Mouse (Mus musculus): ENCODE results near the gene Akap2. TPM values are rescaled to one million over a fixed set of nuclear protein-coding genes. Genes with fewer than 3 reads are reported as not detected.

Akap2 gene
- total and polyA plus RNA-seq, 3 experiments = 1.7 to 7.2 TPM; not detected in 1

DNA sequence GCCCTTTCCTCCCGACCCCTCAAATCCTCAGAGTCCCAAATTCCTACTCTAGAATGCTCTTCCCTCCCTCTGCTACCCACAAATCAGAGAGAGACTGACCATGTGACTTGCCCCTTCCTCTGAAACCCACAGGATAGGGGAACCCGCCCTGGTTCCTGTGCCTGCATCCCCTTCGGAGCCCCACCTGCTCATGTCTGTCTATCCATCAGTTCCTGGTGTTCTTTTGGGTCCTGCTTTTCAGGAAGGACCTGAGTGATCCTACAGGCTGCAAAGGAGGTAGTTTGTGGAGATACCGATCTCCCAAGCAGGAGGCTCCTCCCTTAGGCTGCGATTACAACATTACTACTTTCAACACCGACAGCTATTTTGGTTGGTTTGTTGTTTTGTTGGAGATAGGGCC lies 191.4 kb downstream of the Akap2 start:
- H3K4me3 ChIP-seq (ENCODE audit: control insufficient read depth in 1 of 2, insufficient read depth in 1 of 2, low read depth in 2 of 2, low read length in 2 of 2) = no peak overlapping the region
- H3K36me3 ChIP-seq (ENCODE audit: control insufficient read depth in 1 of 2, insufficient read depth in 2 of 2, low read length in 2 of 2) = no peaks in the 10 kb centered on the region
- H3K27ac ChIP-seq (ENCODE audit: control insufficient read depth, low read depth, low read length) = no peak overlapping the region
- no peaks in the 10 kb centered on the region for H3K4me1 ChIP-seq (ENCODE audit: control insufficient read depth in 1 of 2, insufficient read depth in 2 of 2, low read length in 2 of 2)
- no peak for TF ChIP-seq CHD1 (IDR thresholded peaks at IDR 0.05; ENCODE audit: low read depth, low read length)
- no peak for TF ChIP-seq SIN3A (IDR thresholded peaks at IDR 0.05; ENCODE audit: low read length)
- no peak for TF ChIP-seq ZMIZ1 (IDR thresholded peaks at IDR 0.05; ENCODE audit: low read depth, low read length)
- no peak for TF ChIP-seq E2F4 (IDR thresholded peaks at IDR 0.05; ENCODE audit: borderline replicate concordance, low read depth, low read length)
- no peak for TF ChIP-seq EP300 (IDR thresholded peaks at IDR 0.05; ENCODE audit: low read depth in 1 of 2, low read length in 2 of 2)
- no peak overlapping the region for H3K9ac ChIP-seq (ENCODE audit: control insufficient read depth, low read depth, low read length, poor library complexity, severe bottlenecking)
- H3K79me2 ChIP-seq (ENCODE audit: control insufficient read depth, insufficient read depth, low read length, poor library complexity) = no peaks in the 10 kb centered on the region
- peaks cover 12 to 17% of the 10 kb centered on the region in 2 experiments for H3K27me3 ChIP-seq (ENCODE audit: control insufficient read depth in 1 of 2, insufficient read depth in 2 of 2, low read length in 2 of 2)
- no peaks in the 10 kb centered on the region for H3K9me3 ChIP-seq (replicated peaks; ENCODE audit: insufficient read depth, low read length)
- DNase-seq (ENCODE audit: low read depth, low spot score) = no peak

DNA sequence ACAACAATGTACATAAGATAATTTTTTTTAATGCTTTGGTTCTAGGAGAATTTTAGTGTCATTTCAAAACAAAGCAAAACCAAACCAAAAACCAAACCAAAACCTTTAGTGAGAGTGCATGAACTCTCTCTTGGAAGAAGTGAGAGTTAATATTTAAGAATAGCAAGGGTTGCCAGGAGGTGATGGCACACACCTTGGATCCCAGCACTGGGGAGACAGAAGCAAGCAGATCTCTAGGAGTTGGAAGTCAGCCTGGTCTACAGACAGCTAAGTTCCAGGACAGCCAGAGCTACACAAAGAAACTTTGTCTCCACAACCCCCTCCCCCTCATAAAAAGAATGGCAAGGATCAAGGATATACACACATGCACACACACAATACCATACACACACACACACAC lies 195.6 kb downstream of the Akap2 start:
- no peak for DNase-seq (ENCODE audit: low read depth, low spot score)
- TF ChIP-seq SIN3A (IDR thresholded peaks at IDR 0.05; ENCODE audit: low read length) = no peak
- TF ChIP-seq EP300 (IDR thresholded peaks at IDR 0.05; ENCODE audit: low read depth in 1 of 2, low read length in 2 of 2) = no peak
- TF ChIP-seq BHLHE40 (IDR thresholded peaks at IDR 0.05; ENCODE audit: borderline replicate concordance, low read depth, low read length) = no peak
- TF ChIP-seq NELFE (IDR thresholded peaks at IDR 0.05; ENCODE audit: low read depth, low read length) = no peak
- TF ChIP-seq JUND (IDR thresholded peaks at IDR 0.05; ENCODE audit: low read depth, low read length) = no peak
- no peak for TF ChIP-seq ETS1 (IDR thresholded peaks at IDR 0.05; ENCODE audit: low read depth, low read length)
- no peak for TF ChIP-seq CHD1 (IDR thresholded peaks at IDR 0.05; ENCODE audit: low read depth, low read length)
- TF ChIP-seq ZNF384 (IDR thresholded peaks at IDR 0.05; ENCODE audit: low read depth, low read length) = no peak
- no peak for TF ChIP-seq POLR2A (IDR thresholded peaks at IDR 0.05; ENCODE audit: control insufficient read depth in 1 of 2, insufficient read depth in 1 of 2, low read depth in 1 of 2, low read length in 2 of 2, poor library complexity in 1 of 2)
- TF ChIP-seq SMC3 (IDR thresholded peaks at IDR 0.05; ENCODE audit: low read depth, low read length) = no peak

DNA sequence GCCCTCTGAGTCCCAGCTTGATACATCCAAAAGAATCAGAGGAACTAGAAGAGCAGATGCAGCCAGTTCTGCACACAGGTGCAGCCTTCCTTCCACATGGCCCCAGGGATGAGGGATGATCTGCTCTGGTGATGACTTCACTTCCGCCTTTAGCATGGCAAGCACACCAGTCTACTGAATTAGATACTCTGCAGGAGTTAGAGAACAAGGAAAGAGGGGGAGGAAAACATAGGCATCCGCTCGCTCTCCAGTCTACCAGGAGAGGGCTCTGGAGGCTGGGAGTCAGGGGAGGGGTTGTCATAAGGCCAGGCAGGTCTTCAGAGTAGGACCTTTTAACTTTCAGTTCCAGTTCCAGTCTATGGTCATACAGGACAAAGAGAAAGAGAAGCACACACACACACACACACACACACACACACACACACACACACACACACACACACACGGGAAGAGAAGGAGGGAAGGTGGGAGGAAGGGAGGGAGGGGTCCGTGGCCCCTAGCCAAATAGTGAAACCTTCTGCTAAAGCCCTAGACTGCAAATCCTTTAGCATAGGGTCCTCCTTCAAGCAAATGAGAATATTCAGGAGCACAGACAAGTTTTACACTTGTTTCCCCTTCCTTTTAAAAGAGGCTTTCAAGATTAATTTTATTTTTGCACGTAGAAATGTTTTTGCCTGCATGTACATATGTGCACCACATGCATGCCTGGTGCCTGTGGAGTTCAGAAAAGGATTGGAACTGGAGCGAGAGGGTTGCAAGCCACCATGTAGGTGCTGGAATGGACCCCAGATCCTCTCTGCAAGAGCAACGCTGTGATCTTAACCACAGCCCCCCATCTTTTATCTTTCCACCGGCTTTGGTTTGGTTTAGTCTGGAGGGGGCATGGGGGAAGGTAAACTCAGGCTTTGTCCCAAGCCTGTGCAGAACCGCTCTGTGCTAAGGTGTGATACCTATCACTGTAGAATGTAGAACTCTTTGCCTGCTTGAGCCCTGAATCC lies 197.0 kb downstream of the Akap2 start:
- TF ChIP-seq RCOR1 (IDR thresholded peaks at IDR 0.05; ENCODE audit: low read depth, low read length) = no peak
- TF ChIP-seq POLR2AphosphoS2 (IDR thresholded peaks at IDR 0.05; ENCODE audit: low read length) = no peak
- TF ChIP-seq MEF2A (IDR thresholded peaks at IDR 0.05; ENCODE audit: extremely low read depth, insufficient replicate concordance, low read depth, low read length, poor library complexity, severe bottlenecking) = no peak
- TF ChIP-seq USF2 (IDR thresholded peaks at IDR 0.05; ENCODE audit: borderline replicate concordance in 1 of 2, insufficient read depth in 1 of 2, low read depth in 1 of 2, low read length in 2 of 2) = no peak
- Histone ChIP-seq H3K36me3 (ENCODE audit: control insufficient read depth in 1 of 2, insufficient read depth in 2 of 2, low read length in 2 of 2) (peaks cover 0 to 7% of the 10 kb centered on the region in 2 experiments; a peak in 2 of 4 replicates), H3K9ac (ENCODE audit: control insufficient read depth, low read depth, low read length, poor library complexity, severe bottlenecking) (no peak overlapping the region), H3K4me3 (ENCODE audit: control insufficient read depth in 1 of 2, insufficient read depth in 1 of 2, low read depth in 2 of 2, low read length in 2 of 2) (no peak overlapping the region), H3K79me2 (ENCODE audit: control insufficient read depth, insufficient read depth, low read length, poor library complexity) (no peaks in the 10 kb centered on the region), H3K4me1 (ENCODE audit: control insufficient read depth in 1 of 2, insufficient read depth in 2 of 2, low read length in 2 of 2) (peaks cover 0 to 12% of the 10 kb centered on the region in 2 experiments; a peak in 2 of 4 replicates), H3K27me3 (ENCODE audit: control insufficient read depth in 1 of 2, insufficient read depth in 2 of 2, low read length in 2 of 2) (peaks cover 2 to 8% of the 10 kb centered on the region in 2 experiments), H3K27ac (ENCODE audit: control insufficient read depth, low read depth, low read length) (no peak overlapping the region), H3K9me3 (replicated peaks; ENCODE audit: insufficient read depth, low read length) (no peaks in the 10 kb centered on the region)
- no peak for DNase-seq (ENCODE audit: low read depth, low spot score)

More for the DNA sequence above, 195.6 kb downstream of the Akap2 start:
- H3K27ac ChIP-seq (ENCODE audit: control insufficient read depth, low read depth, low read length) = no peak overlapping the region
- no peaks in the 10 kb centered on the region for H3K9me3 ChIP-seq (replicated peaks; ENCODE audit: insufficient read depth, low read length)
- no peak overlapping the region for H3K9ac ChIP-seq (ENCODE audit: control insufficient read depth, low read depth, low read length, poor library complexity, severe bottlenecking)
- no peak overlapping the region for H3K4me3 ChIP-seq (ENCODE audit: control insufficient read depth in 1 of 2, insufficient read depth in 1 of 2, low read depth in 2 of 2, low read length in 2 of 2)
- H3K27me3 ChIP-seq (ENCODE audit: control insufficient read depth in 1 of 2, insufficient read depth in 2 of 2, low read length in 2 of 2) = peaks cover 5 to 12% of the 10 kb centered on the region in 2 experiments
- H3K36me3 ChIP-seq (ENCODE audit: control insufficient read depth in 1 of 2, insufficient read depth in 2 of 2, low read length in 2 of 2) = no peaks in the 10 kb centered on the region
- no peaks in the 10 kb centered on the region for H3K79me2 ChIP-seq (ENCODE audit: control insufficient read depth, insufficient read depth, low read length, poor library complexity)
- peaks cover 0 to 1% of the 10 kb centered on the region in 2 experiments; a peak in 2 of 4 replicates for H3K4me1 ChIP-seq (ENCODE audit: control insufficient read depth in 1 of 2, insufficient read depth in 2 of 2, low read length in 2 of 2)
